Mouse (Mus musculus) ES-E14 (cell line): ENCODE results near the gene Sbsn.

Experiments used
- CHD2 ChIP-seq: IDR thresholded peaks from 2 replicates; pipeline ENCODE4 v1.6.1; 2014; ENCODE audit warnings: mild to moderate bottlenecking, low read depth, low read length, inconsistent platforms
- MAFK ChIP-seq: IDR thresholded peaks from 2 replicates; pipeline ENCODE4 v1.6.1; 2014; ENCODE audit warnings: mild to moderate bottlenecking, low read depth, low read length, inconsistent platforms; ENCODE audit not compliant: insufficient read depth
- ZNF384 ChIP-seq: IDR thresholded peaks from 2 replicates; pipeline ENCODE4 v1.6.1; 2012; ENCODE audit warnings: low read depth, low read length, inconsistent platforms

DNA sequence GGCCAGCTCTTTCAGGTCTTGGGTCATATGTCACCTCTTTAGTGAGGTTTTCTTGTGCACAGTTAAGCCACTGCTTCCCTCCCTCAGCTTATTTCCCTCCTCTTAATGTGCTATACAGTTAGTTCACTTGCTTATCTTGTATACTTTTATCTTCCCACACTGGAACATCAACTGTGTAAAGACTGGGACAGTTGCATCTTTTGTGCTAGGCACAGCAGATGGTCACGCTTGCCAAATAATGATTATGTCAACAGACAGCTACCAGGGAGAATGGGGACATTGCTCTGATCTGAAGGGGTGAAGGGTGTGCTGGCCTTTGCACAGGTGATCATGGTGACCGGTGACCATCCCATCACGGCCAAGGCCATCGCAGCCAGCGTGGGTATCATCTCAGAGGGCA, 31.6 kb upstream of the Sbsn start:
- TF ChIP-seq MAFK (no peak), ZNF384 (no peak), CHD2 (no peak)
